Mouse (Mus musculus) liver, embryonic 14.5 days (tissue): ENCODE measurements around the gene Il12rb1. TPM values are rescaled to one million over a fixed set of nuclear protein-coding genes. Genes with fewer than 3 reads are reported as not detected.
A peak's percentile ranks its signal among the peaks of the same experiment; 100 is the strongest.

Experiments used
- ATAC-seq: fragments of 200-750 bp; cut with Nextera tagmentation; 2 replicates; pipeline ENCODE4 v1.8.0; 2017; ENCODE audit warnings: moderate number of reproducible peaks, mild to moderate bottlenecking, moderate library complexity; ENCODE audit not compliant: insufficient read depth
- DNase-seq, 3 experiments: peaks; one replicate each; pipeline ENCODE4 v3.0.0-alpha.2; 2012 to 2013; ENCODE audit warnings: low read depth in 3 of 3, low spot score in 3 of 3
- H3K27ac ChIP-seq: fragments of 300-500 bp; sonication (generic); 2 replicates; pipeline ENCODE4 v1.5.1; 2014; ENCODE audit warnings: moderate library complexity, mild to moderate bottlenecking, control low read depth, inconsistent platforms
- H3K27me3 ChIP-seq: fragments of 300-500 bp; sonication (generic); 2 replicates; pipeline ENCODE4 v1.6.1; 2014; ENCODE audit warnings: mild to moderate bottlenecking, low read length, moderate library complexity; ENCODE audit not compliant: control insufficient read depth, insufficient read depth
- H3K36me3 ChIP-seq: fragments of 300-500 bp; sonication (generic); replicated peaks from 2 replicates; pipeline ENCODE4 v1.6.1; 2014; ENCODE audit warnings: low read depth; ENCODE audit not compliant: control insufficient read depth, insufficient read depth
- H3K4me1 ChIP-seq, 2 experiments: fragments of 200-500 bp in 1 of 2; fragments of 300-500 bp in 1 of 2; sonication (generic) in 1 of 2; replicated peaks; 2 replicates each; pipeline ENCODE4 v1.6.1; 2012 to 2014; ENCODE audit warnings: antibody characterized with exemption in 1 of 2, inconsistent platforms in 1 of 2, low read length in 1 of 2; ENCODE audit not compliant: control insufficient read depth in 2 of 2, insufficient read depth in 2 of 2
- H3K4me2 ChIP-seq: fragments of 300-500 bp; sonication (generic); 2 replicates; pipeline ENCODE4 v1.6.1; 2014; ENCODE audit warnings: low read depth, mild to moderate bottlenecking, control low read depth, moderate library complexity
- H3K4me3 ChIP-seq, 2 experiments: fragments of 200-500 bp in 1 of 2; fragments of 300-500 bp in 1 of 2; sonication (generic) in 1 of 2; 2 replicates each; pipeline ENCODE4 v1.5.1; 2012 to 2014; ENCODE audit warnings: low read depth in 2 of 2, low read length in 2 of 2, mild to moderate bottlenecking in 2 of 2, control low read depth in 1 of 2, inconsistent platforms in 1 of 2, moderate library complexity in 1 of 2; ENCODE audit not compliant: insufficient read depth in 1 of 2
- H3K9ac ChIP-seq: fragments of 300-500 bp; sonication (generic); replicated peaks from 2 replicates; pipeline ENCODE4 v1.6.1; 2014; ENCODE audit warnings: mild to moderate bottlenecking, control low read depth, moderate library complexity
- H3K9me3 ChIP-seq: fragments of 300-500 bp; sonication (generic); 2 replicates; pipeline ENCODE4 v1.6.1; 2016; ENCODE audit warnings: low read length, mixed read lengths; ENCODE audit not compliant: control insufficient read depth
- CTCF ChIP-seq: IDR thresholded peaks from 2 replicates; pipeline ENCODE4 v1.5.1; 2016; ENCODE audit warnings: antibody characterized with exemption, low read depth, control low read depth
- EP300 ChIP-seq: IDR thresholded peaks from 2 replicates; pipeline ENCODE4 v1.6.1; 2016; ENCODE audit warnings: antibody characterized with exemption, low read depth
- WGBS: fragments of 180-500 bp; shearing (Covaris S2); extraction: QIAGEN DNeasy Blood & Tissue Kit; methylation state at CpG from one replicate; pipeline ENCODE4 v1.1.7; 2014; ENCODE audit not compliant: insufficient replicate concordance; 5-methylcytosine and 5-hydroxymethylcytosine counted together
- microRNA-seq: library from miRNA; unstranded; fragments of <30 nt; microRNA quantifications from one replicate; pipeline ENCODE4, GENCODE M21; 2016
- polyA plus RNA-seq, 2 experiments: library from polyadenylated mRNA; depleted of rRNA in 1 of 2; stranded (reverse) in 1 of 2; unstranded in 1 of 2; fragments of >200 nt; fragmentation: Nextera tagmentation in 1 of 2; extraction: Ambion mirVana in 1 of 2; gene quantifications; 2 replicates each; pipeline versions ENCODE4 v1.2.1 to v1.2.3; 2012 to 2014

Gene Il12rb1
- polyA plus RNA-seq, 2 experiments = 0.11 to 0.18 TPM

DNA sequence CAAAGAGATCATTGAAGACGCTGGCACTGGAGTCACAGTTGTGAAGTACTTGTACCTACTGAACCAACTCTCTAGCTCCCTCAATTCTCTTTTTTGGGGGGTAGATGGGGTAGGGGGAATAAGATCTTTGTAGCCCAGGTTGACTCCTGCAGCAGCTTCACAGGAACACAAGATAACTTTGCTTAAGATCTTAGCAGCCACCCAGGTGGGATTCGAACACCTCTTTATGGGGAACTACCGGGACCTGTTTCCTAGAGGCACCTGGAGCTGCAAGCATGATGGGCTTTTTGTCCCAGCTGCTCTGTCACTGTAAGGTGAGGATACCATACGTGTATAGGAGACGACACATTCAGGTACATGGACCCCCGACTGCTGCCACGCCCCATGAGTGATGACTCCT lies 58.3 kb downstream of the Il12rb1 start:
- no peak overlapping the region; a peak in 1 of 4 replicates for H3K4me3 ChIP-seq
- no peaks in the 10 kb centered on the region for H3K9me3 ChIP-seq
- 83% methylated on average over 7 of the region's 7 CpGs for WGBS
- H3K4me2 ChIP-seq = peak overlapping the region; percentile 76
- ATAC-seq (no peak), DNase-seq (no peak)
- H3K27ac ChIP-seq = peak overlapping the region; percentile 83; the same call in 1 of the 2 replicates
- TF ChIP-seq EP300 (no peak), CTCF (no peak)
- H3K36me3 ChIP-seq = no peaks in the 10 kb centered on the region
- H3K27me3 ChIP-seq = peaks cover 37% of the 10 kb centered on the region
- H3K4me1 ChIP-seq = peaks cover 15 to 18% of the 10 kb centered on the region in 2 experiments
- H3K9ac ChIP-seq = no peak overlapping the region

DNA sequence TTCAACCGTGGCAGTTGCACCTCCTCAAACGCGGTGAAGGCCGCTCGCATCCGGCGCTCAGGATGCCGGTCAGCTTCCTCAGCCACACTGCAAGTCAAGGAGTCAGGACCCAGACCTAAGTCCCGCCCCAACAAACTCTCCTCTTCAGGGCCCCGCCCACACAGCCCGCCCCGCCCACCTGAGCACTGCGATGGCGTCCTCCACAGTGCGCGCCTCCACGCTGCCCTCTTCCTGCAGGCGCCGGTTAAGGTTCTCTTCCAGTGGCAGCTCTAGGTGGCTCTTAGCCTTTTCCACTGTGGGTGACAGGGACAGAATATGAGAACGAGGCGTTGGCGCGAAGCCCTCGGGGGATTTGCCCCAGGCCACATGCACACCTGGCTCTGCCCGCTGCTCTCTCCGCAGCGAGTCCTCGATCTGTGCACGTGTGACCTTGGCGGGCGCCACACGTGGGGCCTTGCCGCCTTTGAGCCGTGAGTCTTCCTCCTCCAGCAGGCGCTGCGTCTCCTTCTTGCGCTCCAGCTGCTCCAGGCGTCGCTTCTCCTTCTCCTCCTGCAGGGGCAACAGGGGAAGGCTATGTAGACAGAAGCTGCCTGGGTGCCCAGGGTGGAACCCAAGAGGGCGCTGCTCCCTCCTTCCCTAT lies 60.4 kb downstream of the Il12rb1 start:
- TF ChIP-seq EP300 (no peak), CTCF (peak; percentile 47; the same call in 1 of the 2 replicates)
- Histone ChIP-seq H3K4me1 (peaks cover 15 to 20% of the 10 kb centered on the region in 2 experiments), H3K36me3 (no peaks in the 10 kb centered on the region), H3K9ac (peak overlapping the region; percentile 24; the same call in 1 of the 2 replicates), H3K27ac (peak overlapping the region; percentile 20; the same call in 1 of the 2 replicates), H3K4me2 (peak overlapping the region; percentile 64), H3K4me3 (peak overlapping the region; percentile 2 to 34; a peak in 3 of 4 replicates), H3K9me3 (no peaks in the 10 kb centered on the region), H3K27me3 (peaks cover 16% of the 10 kb centered on the region)
- ATAC-seq (no peak), DNase-seq (peak; percentile 55 to 64 (median 62))
- 40% methylated on average over 39 of the region's 40 CpGs for WGBS

DNA sequence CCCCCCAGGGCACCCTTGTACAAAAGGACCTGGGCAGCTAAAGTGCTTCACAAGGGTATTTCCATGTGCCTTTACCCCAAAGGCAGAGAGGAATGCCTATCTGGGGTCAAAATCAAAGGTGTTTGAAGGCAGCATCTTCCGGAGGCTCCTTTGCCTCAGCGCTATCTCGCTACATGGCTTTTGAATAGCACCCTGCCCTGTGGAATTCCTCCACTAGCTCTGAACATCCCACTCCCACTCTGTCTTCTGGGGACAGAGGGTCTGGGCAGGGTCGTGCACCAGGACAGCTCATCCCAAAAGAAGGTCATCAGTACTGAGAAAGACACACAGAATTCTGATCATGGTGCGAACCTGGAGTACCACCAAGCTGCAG lies 60.9 kb downstream of the Il12rb1 start:
- no peak overlapping the region for H3K9ac ChIP-seq
- ATAC-seq (no peak), DNase-seq (no peak)
- H3K27me3 ChIP-seq = peaks cover 11% of the 10 kb centered on the region
- peak overlapping the region; percentile 64 for H3K4me2 ChIP-seq
- peak overlapping the region; percentile 20; the same call in 1 of the 2 replicates for H3K27ac ChIP-seq
- no peaks in the 10 kb centered on the region for H3K9me3 ChIP-seq
- H3K36me3 ChIP-seq = no peaks in the 10 kb centered on the region
- WGBS = 55% methylated on average over 5 of the region's 5 CpGs
- TF ChIP-seq EP300 = no peak
- no peak for TF ChIP-seq CTCF
- peaks cover 15 to 20% of the 10 kb centered on the region in 2 experiments for H3K4me1 ChIP-seq
- H3K4me3 ChIP-seq = no peak overlapping the region

DNA sequence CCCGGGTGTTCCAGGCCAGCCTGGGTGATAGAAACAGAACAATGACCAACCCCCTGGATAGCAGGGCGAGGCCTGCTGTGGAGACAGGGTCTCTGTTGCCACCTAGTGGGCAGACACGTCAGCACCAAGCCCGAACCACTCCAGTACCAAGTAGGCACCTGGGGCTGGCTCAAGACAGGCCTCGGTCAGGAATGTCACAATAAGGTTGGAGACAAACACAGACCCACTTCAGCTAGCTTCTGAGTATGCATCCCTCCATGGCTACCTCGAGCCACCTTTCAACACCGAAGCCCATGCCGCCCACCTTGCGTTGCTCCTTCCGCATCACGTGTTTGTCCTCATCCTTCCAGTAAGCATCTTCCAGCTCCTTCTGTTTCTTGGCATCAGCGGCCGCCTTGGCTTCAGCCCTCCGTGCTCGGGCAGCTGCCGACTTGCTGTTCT lies 61.4 kb downstream of the Il12rb1 start:
- DNase-seq = peak; percentile 53 to 60 (median 58)
- H3K4me1 ChIP-seq = peaks cover 15 to 20% of the 10 kb centered on the region in 2 experiments
- ATAC-seq = no peak
- peaks cover 6% of the 10 kb centered on the region for H3K27me3 ChIP-seq
- no peaks in the 10 kb centered on the region for H3K9me3 ChIP-seq
- 49% methylated on average over 16 of the region's 16 CpGs for WGBS
- no peak overlapping the region for H3K4me2 ChIP-seq
- H3K27ac ChIP-seq = no peak overlapping the region
- no peaks in the 10 kb centered on the region for H3K36me3 ChIP-seq
- no peak overlapping the region for H3K4me3 ChIP-seq
- TF ChIP-seq EP300 = no peak
- TF ChIP-seq CTCF = peak; percentile 99
- H3K9ac ChIP-seq = no peak overlapping the region

Small RNA genes within 50 kb of the gene (microRNA-seq; reads per million reads assigned to microRNA genes)
- not detected for gene Mir7240

Other genes starting within 250 kb of the Il12rb1 start
- 61.3 and 62.4 TPM in 2 replicates for gene Isyna1, start 214.1 kb upstream of the Il12rb1 start, polyA plus RNA-seq (2012; rRNA removed)
- 30.2 and 34.2 TPM in 2 replicates for gene Isyna1, start 214.1 kb upstream of the Il12rb1 start, polyA plus RNA-seq (2014; fragmentation: Nextera tagmentation; extraction: Ambion mirVana)
- 36.3 and 50.8 TPM in 2 replicates for gene Ssbp4, start 199.6 kb upstream of the Il12rb1 start, polyA plus RNA-seq (2012; rRNA removed)
- 49.5 and 61.7 TPM in 2 replicates for gene Ssbp4, start 199.6 kb upstream of the Il12rb1 start, polyA plus RNA-seq (2014; fragmentation: Nextera tagmentation; extraction: Ambion mirVana)
- gene Lrrc25, start 192.3 kb upstream of the Il12rb1 start, polyA plus RNA-seq (2012; rRNA removed) = 4.3 and 5.3 TPM in 2 replicates
- 4.7 TPM in 2 replicates for gene Lrrc25, start 192.3 kb upstream of the Il12rb1 start, polyA plus RNA-seq (2014; fragmentation: Nextera tagmentation; extraction: Ambion mirVana)
- 6.3 and 9.0 TPM in 2 replicates for gene Gdf15, start 176.0 kb upstream of the Il12rb1 start, polyA plus RNA-seq (2012; rRNA removed)
- 1.2 and 2.8 TPM in 2 replicates for gene Gdf15, start 176.0 kb upstream of the Il12rb1 start, polyA plus RNA-seq (2014; fragmentation: Nextera tagmentation; extraction: Ambion mirVana)
- gene Pgpep1, start 148.1 kb upstream of the Il12rb1 start, polyA plus RNA-seq (2012; rRNA removed) = 7.6 and 8.6 TPM in 2 replicates
- 19.8 and 23.5 TPM in 2 replicates for gene Pgpep1, start 148.1 kb upstream of the Il12rb1 start, polyA plus RNA-seq (2014; fragmentation: Nextera tagmentation; extraction: Ambion mirVana)
- gene Lsm4, start 135.2 kb upstream of the Il12rb1 start, polyA plus RNA-seq (2012; rRNA removed) = 134 and 478 TPM in 2 replicates
- 160 and 176 TPM in 2 replicates for gene Lsm4, start 135.2 kb upstream of the Il12rb1 start, polyA plus RNA-seq (2014; fragmentation: Nextera tagmentation; extraction: Ambion mirVana)
- 28.4 and 29.4 TPM in 2 replicates for gene Jund, start 109.5 kb upstream of the Il12rb1 start, polyA plus RNA-seq (2012; rRNA removed)
- 20.3 and 21.8 TPM in 2 replicates for gene Jund, start 109.5 kb upstream of the Il12rb1 start, polyA plus RNA-seq (2014; fragmentation: Nextera tagmentation; extraction: Ambion mirVana)
- gene Iqcn, start 105.0 kb upstream of the Il12rb1 start, polyA plus RNA-seq (2012; rRNA removed) = not detected in 2 replicates
- gene Iqcn, start 105.0 kb upstream of the Il12rb1 start, polyA plus RNA-seq (2014; fragmentation: Nextera tagmentation; extraction: Ambion mirVana) = not detected in 2 replicates
- gene Gm3336, start 89.9 kb upstream of the Il12rb1 start, polyA plus RNA-seq (2012; rRNA removed) = 0.04 TPM in 1 of 2 replicates, not detected in the other
- 0.11 TPM in 2 replicates for gene Gm3336, start 89.9 kb upstream of the Il12rb1 start, polyA plus RNA-seq (2014; fragmentation: Nextera tagmentation; extraction: Ambion mirVana)
- 1.6 TPM in 2 replicates for gene Pde4c, start 84.7 kb upstream of the Il12rb1 start, polyA plus RNA-seq (2012; rRNA removed)
- 0.34 and 0.74 TPM in 2 replicates for gene Pde4c, start 84.7 kb upstream of the Il12rb1 start, polyA plus RNA-seq (2014; fragmentation: Nextera tagmentation; extraction: Ambion mirVana)
- gene Rab3a, start 53.8 kb upstream of the Il12rb1 start, polyA plus RNA-seq (2012; rRNA removed) = 2.7 and 3.2 TPM in 2 replicates
- gene Rab3a, start 53.8 kb upstream of the Il12rb1 start, polyA plus RNA-seq (2014; fragmentation: Nextera tagmentation; extraction: Ambion mirVana) = 1.6 and 2.4 TPM in 2 replicates
- gene Mpv17l2, start 47.5 kb upstream of the Il12rb1 start, polyA plus RNA-seq (2012; rRNA removed) = 25.3 and 28.5 TPM in 2 replicates
- gene Mpv17l2, start 47.5 kb upstream of the Il12rb1 start, polyA plus RNA-seq (2014; fragmentation: Nextera tagmentation; extraction: Ambion mirVana) = 39.8 and 41.5 TPM in 2 replicates
- 13.2 and 17.5 TPM in 2 replicates for gene Pik3r2, start 31.7 kb upstream of the Il12rb1 start, polyA plus RNA-seq (2012; rRNA removed)
- 8.2 and 12.0 TPM in 2 replicates for gene Pik3r2, start 31.7 kb upstream of the Il12rb1 start, polyA plus RNA-seq (2014; fragmentation: Nextera tagmentation; extraction: Ambion mirVana)
- 11.1 and 13.0 TPM in 2 replicates for gene Mast3, start 3.4 kb upstream of the Il12rb1 start, polyA plus RNA-seq (2012; rRNA removed)
- 5.4 and 6.3 TPM in 2 replicates for gene Mast3, start 3.4 kb upstream of the Il12rb1 start, polyA plus RNA-seq (2014; fragmentation: Nextera tagmentation; extraction: Ambion mirVana)
- 33.9 and 35.0 TPM in 2 replicates for gene Arrdc2, start 31.3 kb downstream of the Il12rb1 start, polyA plus RNA-seq (2012; rRNA removed)
- gene Arrdc2, start 31.3 kb downstream of the Il12rb1 start, polyA plus RNA-seq (2014; fragmentation: Nextera tagmentation; extraction: Ambion mirVana) = 9.5 and 14.3 TPM in 2 replicates
- 0.27 and 0.34 TPM in 2 replicates for gene Kcnn1, start 54.8 kb downstream of the Il12rb1 start, polyA plus RNA-seq (2012; rRNA removed)
- gene Kcnn1, start 54.8 kb downstream of the Il12rb1 start, polyA plus RNA-seq (2014; fragmentation: Nextera tagmentation; extraction: Ambion mirVana) = 0.08 and 0.17 TPM in 2 replicates
- 20.4 and 34.3 TPM in 2 replicates for gene Ccdc124, start 65.5 kb downstream of the Il12rb1 start, polyA plus RNA-seq (2012; rRNA removed)
- gene Ccdc124, start 65.5 kb downstream of the Il12rb1 start, polyA plus RNA-seq (2014; fragmentation: Nextera tagmentation; extraction: Ambion mirVana) = 54.1 and 56.3 TPM in 2 replicates
- gene Slc5a5, start 84.3 kb downstream of the Il12rb1 start, polyA plus RNA-seq (2012; rRNA removed) = 0.06 and 0.10 TPM in 2 replicates
- 0.03 and 0.05 TPM in 2 replicates for gene Slc5a5, start 84.3 kb downstream of the Il12rb1 start, polyA plus RNA-seq (2014; fragmentation: Nextera tagmentation; extraction: Ambion mirVana)
- 2,449 and 2,899 TPM in 2 replicates for gene Rpl18a, start 89.0 kb downstream of the Il12rb1 start, polyA plus RNA-seq (2012; rRNA removed)
- 3,155 and 3,211 TPM in 2 replicates for gene Rpl18a, start 89.0 kb downstream of the Il12rb1 start, polyA plus RNA-seq (2014; fragmentation: Nextera tagmentation; extraction: Ambion mirVana)
- gene Map1s, start 97.5 kb downstream of the Il12rb1 start, polyA plus RNA-seq (2012; rRNA removed) = 11.5 and 15.4 TPM in 2 replicates
- gene Map1s, start 97.5 kb downstream of the Il12rb1 start, polyA plus RNA-seq (2014; fragmentation: Nextera tagmentation; extraction: Ambion mirVana) = 9.3 and 11.8 TPM in 2 replicates